Mouse (Mus musculus): ENCODE measurements at regions not wholly inside any gene's neighbourhood (a gene's known extent, or its start where the extent isn't known, plus 50 kb on each side); places are given as distances from the start of the nearest gene placed in this dataset.

- Histone ChIP-seq H3K9me3 (ENCODE audit: control insufficient read depth, low read length) (no peaks in the 10 kb centered on the region), H3K27ac (ENCODE audit: low read depth, low read length) (no peak overlapping the region), H3K36me3 (ENCODE audit: control insufficient read depth, insufficient read depth, low read length) (no peaks in the 10 kb centered on the region), H3K27me3 (ENCODE audit: control insufficient read depth, insufficient read depth, low read length) (no peaks in the 10 kb centered on the region), H3K4me2 (replicated peaks; ENCODE audit: low read depth, low read length) (no peak overlapping the region), H3K4me3 (ENCODE audit: low read length) (no peak overlapping the region), H3K9ac (ENCODE audit: low read depth, low read length) (no peak overlapping the region), H3K4me1 (ENCODE audit: control insufficient read depth, insufficient read depth, low read length) (no peaks in the 10 kb centered on the region)
- ATAC-seq (ENCODE audit: low FRiP score, low TSS enrichment) = no peak
- WGBS = 47% methylated on average over 1 of the region's 1 CpGs
These were observed 150.2 kb downstream of the Fam84a start for GRCm38 (mm10) chr12:14001672-14002071.

GRCm38 (mm10) chr12:13984396-13984776 is 167.5 kb downstream of the Fam84a start:
- Histone ChIP-seq H3K4me3 (ENCODE audit: low read length) (no peak overlapping the region), H3K4me2 (replicated peaks; ENCODE audit: low read depth, low read length) (no peak overlapping the region), H3K36me3 (ENCODE audit: control insufficient read depth, insufficient read depth, low read length) (no peaks in the 10 kb centered on the region), H3K27me3 (ENCODE audit: control insufficient read depth, insufficient read depth, low read length) (no peaks in the 10 kb centered on the region), H3K9ac (ENCODE audit: low read depth, low read length) (no peak overlapping the region), H3K9me3 (ENCODE audit: control insufficient read depth, low read length) (no peaks in the 10 kb centered on the region), H3K27ac (ENCODE audit: low read depth, low read length) (no peak overlapping the region), H3K4me1 (ENCODE audit: control insufficient read depth, insufficient read depth, low read length) (no peaks in the 10 kb centered on the region)
- WGBS = 84% methylated on average over 1 of the region's 1 CpGs
- no peak for ATAC-seq (ENCODE audit: low FRiP score, low TSS enrichment)

GRCm38 (mm10) chr12:13983631-13984395 is 168.0 kb downstream of the Fam84a start:
- 68% methylated on average over 7 of the region's 7 CpGs for WGBS
- no peak for ATAC-seq (ENCODE audit: low FRiP score, low TSS enrichment)

DNA sequence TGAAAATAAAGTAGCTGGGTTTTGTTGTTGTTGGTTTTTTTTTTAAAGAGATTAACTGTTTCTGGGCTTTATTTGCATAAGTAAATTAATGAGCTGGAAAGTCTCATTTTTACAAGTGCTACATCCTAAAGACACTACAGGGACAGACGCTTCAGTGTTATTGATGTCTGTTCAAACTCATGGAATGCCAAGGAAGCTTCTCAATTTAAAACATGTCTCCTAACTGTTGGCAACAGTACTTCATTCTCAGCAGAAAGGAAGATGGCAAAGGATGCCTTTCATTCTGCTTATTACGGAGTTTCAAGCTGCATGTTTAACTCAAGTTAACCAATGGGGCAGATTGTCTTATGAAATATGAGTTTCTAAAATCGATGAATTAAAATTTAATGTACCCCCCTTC is 187.3 kb downstream of the Fam84a start:
- no peak overlapping the region for H3K4me2 ChIP-seq (replicated peaks; ENCODE audit: low read depth, low read length)
- no peaks in the 10 kb centered on the region for H3K36me3 ChIP-seq (ENCODE audit: control insufficient read depth, insufficient read depth, low read length)
- H3K4me3 ChIP-seq (ENCODE audit: low read length) = no peak overlapping the region
- no peak overlapping the region for H3K9ac ChIP-seq (ENCODE audit: low read depth, low read length)
- no peaks in the 10 kb centered on the region for H3K9me3 ChIP-seq (ENCODE audit: control insufficient read depth, low read length)
- WGBS = 73% methylated on average over 3 of the region's 3 CpGs
- no peaks in the 10 kb centered on the region for H3K4me1 ChIP-seq (ENCODE audit: control insufficient read depth, insufficient read depth, low read length)
- no peak for ATAC-seq (ENCODE audit: low FRiP score, low TSS enrichment)
- no peaks in the 10 kb centered on the region for H3K27me3 ChIP-seq (ENCODE audit: control insufficient read depth, insufficient read depth, low read length)
- H3K27ac ChIP-seq (ENCODE audit: low read depth, low read length) = no peak overlapping the region

More at GRCm38 (mm10) chr12:13983631-13984395, 168.0 kb downstream of the Fam84a start:
- Histone ChIP-seq H3K9ac (ENCODE audit: low read depth, low read length) (no peak overlapping the region), H3K4me3 (ENCODE audit: low read length) (no peak overlapping the region), H3K9me3 (ENCODE audit: control insufficient read depth, low read length) (no peaks in the 10 kb centered on the region), H3K4me1 (ENCODE audit: control insufficient read depth, insufficient read depth, low read length) (no peaks in the 10 kb centered on the region), H3K27ac (ENCODE audit: low read depth, low read length) (no peak overlapping the region), H3K4me2 (replicated peaks; ENCODE audit: low read depth, low read length) (no peak overlapping the region), H3K36me3 (ENCODE audit: control insufficient read depth, insufficient read depth, low read length) (no peaks in the 10 kb centered on the region), H3K27me3 (ENCODE audit: control insufficient read depth, insufficient read depth, low read length) (no peaks in the 10 kb centered on the region)

GRCm38 (mm10) chr12:13939494-13939893 is 212.4 kb downstream of the Fam84a start:
- H3K4me1 ChIP-seq (ENCODE audit: control insufficient read depth, insufficient read depth, low read length) = no peaks in the 10 kb centered on the region
- no peaks in the 10 kb centered on the region for H3K27me3 ChIP-seq (ENCODE audit: control insufficient read depth, insufficient read depth, low read length)
- H3K36me3 ChIP-seq (ENCODE audit: control insufficient read depth, insufficient read depth, low read length) = no peaks in the 10 kb centered on the region
- ATAC-seq (ENCODE audit: low FRiP score, low TSS enrichment) = no peak
- 92% methylated on average over 4 of the region's 4 CpGs for WGBS
- H3K27ac ChIP-seq (ENCODE audit: low read depth, low read length) = no peak overlapping the region
- H3K9me3 ChIP-seq (ENCODE audit: control insufficient read depth, low read length) = no peaks in the 10 kb centered on the region
- H3K4me3 ChIP-seq (ENCODE audit: low read length) = no peak overlapping the region
- H3K4me2 ChIP-seq (replicated peaks; ENCODE audit: low read depth, low read length) = no peak overlapping the region
- no peak overlapping the region for H3K9ac ChIP-seq (ENCODE audit: low read depth, low read length)

GRCm38 (mm10) chr12:13921066-13921465 is 230.8 kb downstream of the Fam84a start:
- Histone ChIP-seq H3K9me3 (ENCODE audit: control insufficient read depth, low read length) (no peaks in the 10 kb centered on the region), H3K4me1 (ENCODE audit: control insufficient read depth, insufficient read depth, low read length) (no peaks in the 10 kb centered on the region), H3K9ac (ENCODE audit: low read depth, low read length) (no peak overlapping the region), H3K27me3 (ENCODE audit: control insufficient read depth, insufficient read depth, low read length) (no peaks in the 10 kb centered on the region), H3K4me3 (ENCODE audit: low read length) (no peak overlapping the region), H3K36me3 (ENCODE audit: control insufficient read depth, insufficient read depth, low read length) (no peaks in the 10 kb centered on the region), H3K4me2 (replicated peaks; ENCODE audit: low read depth, low read length) (no peak overlapping the region), H3K27ac (ENCODE audit: low read depth, low read length) (no peak overlapping the region)
- WGBS = 54% methylated on average over 1 of the region's 1 CpGs
- no peak for ATAC-seq (ENCODE audit: low FRiP score, low TSS enrichment)

DNA sequence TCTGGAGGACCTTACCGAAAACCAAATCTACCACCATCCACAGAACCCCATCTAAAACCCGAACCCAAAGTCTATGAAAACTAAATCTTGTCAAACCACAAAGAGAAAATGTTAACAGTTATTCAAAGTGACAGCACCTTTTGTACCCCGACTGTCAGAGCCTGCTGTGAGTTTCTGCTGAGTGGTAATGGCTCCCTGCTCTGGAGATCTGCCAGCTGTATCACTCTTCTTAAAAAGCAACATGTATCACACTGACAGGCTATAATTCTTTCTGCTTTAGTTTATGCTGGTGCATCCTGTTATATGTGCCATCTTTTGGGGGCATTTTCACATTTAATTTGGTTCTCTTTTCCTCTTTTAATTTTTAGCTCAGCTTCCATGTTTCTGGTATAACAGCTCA is 268.5 kb downstream of the Fam84a start:
- Histone ChIP-seq H3K27ac (ENCODE audit: low read depth, low read length) (no peak overlapping the region), H3K4me1 (ENCODE audit: control insufficient read depth, insufficient read depth, low read length) (no peaks in the 10 kb centered on the region), H3K36me3 (ENCODE audit: control insufficient read depth, insufficient read depth, low read length) (no peaks in the 10 kb centered on the region)

GRCm38 (mm10) chr12:13869161-13869560 is 282.7 kb downstream of the Fam84a start:
- no peak overlapping the region for H3K4me3 ChIP-seq (ENCODE audit: low read length)
- 71% methylated on average over 1 of the region's 1 CpGs for WGBS
- no peak for ATAC-seq (ENCODE audit: low FRiP score, low TSS enrichment)

More for the DNA sequence above, 268.5 kb downstream of the Fam84a start:
- Histone ChIP-seq H3K27me3 (ENCODE audit: control insufficient read depth, insufficient read depth, low read length) (no peaks in the 10 kb centered on the region), H3K4me3 (ENCODE audit: low read length) (no peak overlapping the region), H3K9ac (ENCODE audit: low read depth, low read length) (no peak overlapping the region), H3K9me3 (ENCODE audit: control insufficient read depth, low read length) (no peaks in the 10 kb centered on the region), H3K4me2 (replicated peaks; ENCODE audit: low read depth, low read length) (no peak overlapping the region)
- ATAC-seq (ENCODE audit: low FRiP score, low TSS enrichment) = no peak
- 57% methylated on average over 3 of the region's 3 CpGs for WGBS

GRCm38 (mm10) chr12:13861226-13861625 is 290.6 kb downstream of the Fam84a start:
- WGBS = 84% methylated on average over 7 of the region's 7 CpGs
- no peak overlapping the region for H3K27ac ChIP-seq (ENCODE audit: low read depth, low read length)
- H3K27me3 ChIP-seq (ENCODE audit: control insufficient read depth, insufficient read depth, low read length) = no peaks in the 10 kb centered on the region
- no peak overlapping the region for H3K4me2 ChIP-seq (replicated peaks; ENCODE audit: low read depth, low read length)
- no peaks in the 10 kb centered on the region for H3K9me3 ChIP-seq (ENCODE audit: control insufficient read depth, low read length)
- no peaks in the 10 kb centered on the region for H3K4me1 ChIP-seq (ENCODE audit: control insufficient read depth, insufficient read depth, low read length)
- no peaks in the 10 kb centered on the region for H3K36me3 ChIP-seq (ENCODE audit: control insufficient read depth, insufficient read depth, low read length)
- H3K9ac ChIP-seq (ENCODE audit: low read depth, low read length) = no peak overlapping the region
- H3K4me3 ChIP-seq (ENCODE audit: low read length) = no peak overlapping the region
- ATAC-seq (ENCODE audit: low FRiP score, low TSS enrichment) = no peak

More at GRCm38 (mm10) chr12:13869161-13869560, 282.7 kb downstream of the Fam84a start:
- H3K36me3 ChIP-seq (ENCODE audit: control insufficient read depth, insufficient read depth, low read length) = no peaks in the 10 kb centered on the region
- no peak overlapping the region for H3K9ac ChIP-seq (ENCODE audit: low read depth, low read length)
- H3K4me1 ChIP-seq (ENCODE audit: control insufficient read depth, insufficient read depth, low read length) = no peaks in the 10 kb centered on the region
- no peaks in the 10 kb centered on the region for H3K9me3 ChIP-seq (ENCODE audit: control insufficient read depth, low read length)
- no peak overlapping the region for H3K27ac ChIP-seq (ENCODE audit: low read depth, low read length)
- H3K27me3 ChIP-seq (ENCODE audit: control insufficient read depth, insufficient read depth, low read length) = no peaks in the 10 kb centered on the region
- no peak overlapping the region for H3K4me2 ChIP-seq (replicated peaks; ENCODE audit: low read depth, low read length)

Measured in kidney, embryonic 14.5 days (tissue).